Mouse (Mus musculus) testis, postnatal 14 days (tissue): ENCODE measurements at regions not wholly inside any gene's neighbourhood (a gene's known extent, or its start where the extent isn't known, plus 50 kb on each side); places are given as distances from the start of the nearest gene placed in this dataset.

Experiments used
- DNase-seq: peaks from one replicate; pipeline ENCODE4 v3.0.0; 2021; ENCODE audit warnings: low spot score

GRCm38 (mm10) chr15:68445341-68445740 lies 1944.6 kb upstream of the Lrrc6 start:
- DNase-seq: no peak

- DNase-seq: no peak
Measured at GRCm38 (mm10) chr15:68440636-68441035, 1939.9 kb upstream of the Lrrc6 start.

DNA sequence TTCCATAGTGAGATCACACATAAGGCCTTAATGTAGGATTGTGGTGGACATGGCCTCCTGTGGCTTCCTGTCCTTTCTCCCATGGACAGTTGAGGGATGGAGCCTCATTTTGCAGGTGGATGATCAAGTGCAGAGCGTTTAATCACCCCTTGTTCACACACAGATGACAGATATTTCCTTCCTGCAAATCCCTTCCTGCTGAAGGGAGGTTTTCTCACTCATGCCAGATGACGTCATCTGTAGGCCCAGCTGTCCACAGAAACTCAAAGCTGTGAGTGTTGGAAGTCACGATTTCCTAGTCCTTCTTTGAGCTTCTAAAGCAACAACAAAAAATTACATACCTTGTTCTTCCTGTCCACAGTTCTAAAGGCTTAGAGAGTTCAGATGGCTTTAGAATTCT lies 1935.3 kb upstream of the Lrrc6 start:
- DNase-seq: no peak

DNA sequence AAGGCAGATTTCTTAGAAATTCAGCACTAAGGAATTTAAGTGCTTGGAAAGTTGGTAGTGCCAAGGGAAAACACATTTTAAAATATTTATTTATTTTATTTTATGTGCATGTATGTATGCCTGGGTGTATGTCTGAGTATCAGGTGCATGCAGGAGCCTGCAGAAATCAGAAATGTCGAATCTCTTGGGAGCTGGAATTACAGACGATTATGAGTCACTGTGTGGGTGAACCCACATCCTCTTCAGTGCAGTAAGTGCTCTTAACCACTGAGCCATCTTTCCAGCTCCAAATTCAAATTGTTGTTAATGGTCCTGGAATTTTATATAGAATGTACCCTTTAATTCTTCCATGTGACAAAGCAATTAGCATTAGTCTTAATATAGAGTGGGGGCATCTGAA lies 1930.5 kb upstream of the Lrrc6 start:
- no peak for DNase-seq

DNA sequence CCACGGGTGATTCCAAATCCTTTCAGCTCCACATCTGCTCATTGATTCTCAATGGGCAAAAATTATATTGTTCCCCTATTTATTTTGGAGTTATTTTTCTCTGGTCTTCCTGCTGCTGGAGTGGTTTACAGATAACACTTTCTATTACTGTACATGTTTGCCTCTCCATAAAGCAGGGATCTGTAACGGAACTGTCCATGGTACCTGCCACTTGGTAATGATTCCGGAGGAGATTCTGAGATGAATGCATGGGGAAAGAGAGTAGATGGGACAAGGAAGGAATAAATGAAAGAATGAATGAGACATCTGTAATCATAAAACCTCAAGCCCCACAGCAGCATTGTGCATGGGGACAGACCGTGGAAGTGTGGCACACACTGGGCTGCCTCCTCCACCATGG lies 1929.8 kb upstream of the Lrrc6 start:
- no peak for DNase-seq

GRCm38 (mm10) chr15:68428444-68429228 lies 1927.9 kb upstream of the Lrrc6 start:
- DNase-seq: peak; percentile 6

GRCm38 (mm10) chr15:68417142-68417541 lies 1916.4 kb upstream of the Lrrc6 start:
- no peak for DNase-seq

GRCm38 (mm10) chr15:68415401-68415925 lies 1914.8 kb upstream of the Lrrc6 start:
- DNase-seq: no peak

- no peak for DNase-seq
Measured at GRCm38 (mm10) chr15:68414047-68414446, 1913.3 kb upstream of the Lrrc6 start.

DNA sequence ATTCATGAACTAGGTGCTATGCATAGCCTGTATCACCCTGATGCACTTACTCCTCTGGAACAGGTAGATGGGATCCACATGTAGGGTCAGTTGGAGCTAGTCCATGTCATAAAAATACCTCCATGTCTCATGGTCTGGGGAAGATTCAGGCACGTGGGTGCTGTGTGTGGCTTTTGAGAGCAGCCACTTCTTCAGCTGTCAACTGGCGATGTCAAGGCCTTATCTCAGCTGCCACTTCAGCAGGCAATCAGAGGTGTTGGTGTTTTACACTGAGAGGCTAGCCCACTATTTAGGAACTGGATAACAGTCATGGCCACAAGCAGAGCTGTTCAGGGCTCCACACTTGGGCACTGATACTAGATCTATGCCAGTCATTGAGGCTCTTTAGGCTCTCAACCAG lies 1912.0 kb upstream of the Lrrc6 start:
- DNase-seq: no peak

DNA sequence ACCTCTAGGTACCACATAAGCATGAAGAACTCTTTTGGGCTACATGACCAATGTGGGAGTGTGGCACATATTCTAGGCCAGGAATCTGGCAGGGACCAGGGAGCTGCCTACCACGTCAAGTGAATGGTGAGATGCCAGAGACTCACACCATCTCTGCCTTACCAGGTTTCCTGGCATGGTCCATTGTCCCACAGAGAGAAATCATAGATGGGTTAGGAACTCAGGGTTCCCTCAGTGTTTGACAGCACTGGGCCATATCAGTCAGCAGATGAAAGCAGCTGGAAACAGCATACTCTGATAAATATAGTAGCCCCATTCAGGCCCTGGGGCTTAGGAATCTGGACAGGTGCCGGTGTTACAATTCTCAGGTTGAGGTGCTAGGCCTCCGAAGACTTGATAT lies 1911.4 kb upstream of the Lrrc6 start:
- DNase-seq: no peak

DNA sequence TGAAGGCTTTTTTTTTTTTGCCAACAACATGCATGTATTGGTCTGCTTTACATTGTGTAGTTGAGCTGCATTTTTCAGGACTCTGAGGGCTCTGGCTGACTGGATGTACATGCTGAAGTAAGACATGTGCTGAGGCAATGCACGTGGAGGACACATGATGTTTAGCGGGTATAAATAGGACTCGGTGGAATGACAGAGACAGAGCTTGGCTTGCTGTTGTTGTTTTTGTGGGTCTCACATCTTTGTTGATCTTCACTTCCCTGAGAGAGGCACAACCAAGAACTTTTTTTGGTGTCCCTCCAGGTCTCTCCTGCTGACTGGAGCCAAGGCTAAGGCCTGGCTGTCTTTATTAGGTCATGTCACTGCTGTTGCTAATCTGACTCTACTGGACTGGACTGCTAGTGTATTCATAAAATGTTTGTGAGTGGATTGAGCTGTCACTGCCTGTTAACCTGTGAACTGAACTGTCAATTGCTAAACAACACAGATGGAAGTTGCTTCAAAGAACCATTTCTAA lies 1902.9 kb upstream of the Lrrc6 start:
- DNase-seq: no peak

GRCm38 (mm10) chr15:68401726-68402125 lies 1901.0 kb upstream of the Lrrc6 start:
- no peak for DNase-seq

- DNase-seq: no peak
Measured at GRCm38 (mm10) chr15:68401006-68401405, 1900.3 kb upstream of the Lrrc6 start.

DNA sequence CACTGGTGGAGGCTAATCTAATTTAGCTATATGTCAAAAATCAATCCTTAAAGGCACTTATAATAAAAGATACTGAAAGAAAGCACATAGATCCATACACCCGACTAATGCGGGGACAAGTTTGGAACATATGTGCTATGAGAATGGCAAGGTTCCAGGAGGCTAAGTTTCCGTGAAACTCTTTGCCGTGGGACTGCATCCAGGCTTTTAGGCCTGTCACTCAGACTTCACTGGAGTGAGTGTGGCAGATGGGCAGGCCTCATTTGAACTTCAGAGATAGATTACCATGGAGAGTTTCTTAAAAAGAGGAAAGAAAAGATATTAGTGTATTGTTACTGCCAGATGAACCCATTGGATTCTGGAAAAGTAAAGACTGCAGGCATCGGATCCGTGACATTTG lies 1895.9 kb upstream of the Lrrc6 start:
- no peak for DNase-seq

DNA sequence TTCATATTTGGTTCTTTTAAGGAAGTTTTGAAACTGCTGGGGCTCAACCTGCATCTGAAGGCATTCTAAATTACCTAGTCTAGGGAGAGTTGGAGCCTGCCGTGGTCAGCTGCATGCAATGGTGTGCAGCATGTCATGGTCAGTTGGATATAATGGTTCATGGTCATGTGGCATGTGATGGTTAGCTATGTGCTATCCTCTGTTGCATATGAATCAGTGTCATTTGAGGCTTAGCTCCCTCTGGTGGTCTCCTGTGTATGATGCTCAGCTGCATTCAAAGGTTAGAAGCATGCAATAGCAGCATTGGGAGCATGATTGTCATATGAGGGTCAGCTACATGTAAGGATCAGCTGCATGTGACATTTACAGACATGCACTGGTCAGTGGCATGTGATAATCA lies 1894.0 kb upstream of the Lrrc6 start:
- no peak for DNase-seq

- no peak for DNase-seq
Measured at GRCm38 (mm10) chr15:68394157-68394556, 1893.4 kb upstream of the Lrrc6 start.

DNA sequence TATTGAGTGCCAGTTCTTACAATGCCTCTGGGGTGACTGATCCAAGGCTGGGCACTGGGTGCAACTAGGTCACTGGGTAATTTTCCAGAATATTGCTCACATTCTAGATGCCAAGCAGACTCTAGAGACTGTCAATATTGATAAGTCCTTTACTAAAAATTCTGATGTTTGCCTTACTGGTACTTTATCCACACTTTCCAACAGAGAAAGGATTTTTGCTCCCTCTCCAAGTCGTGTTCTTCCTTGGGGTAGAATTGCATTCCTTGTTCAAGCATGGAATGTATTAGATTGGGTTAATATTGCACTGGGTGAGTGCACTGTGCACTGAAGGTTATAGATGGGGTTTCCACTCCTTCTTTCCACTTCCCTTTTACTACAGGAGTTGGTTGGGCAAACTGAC lies 1891.0 kb upstream of the Lrrc6 start:
- no peak for DNase-seq

GRCm38 (mm10) chr15:68389855-68390254 lies 1889.1 kb upstream of the Lrrc6 start:
- no peak for DNase-seq

DNA sequence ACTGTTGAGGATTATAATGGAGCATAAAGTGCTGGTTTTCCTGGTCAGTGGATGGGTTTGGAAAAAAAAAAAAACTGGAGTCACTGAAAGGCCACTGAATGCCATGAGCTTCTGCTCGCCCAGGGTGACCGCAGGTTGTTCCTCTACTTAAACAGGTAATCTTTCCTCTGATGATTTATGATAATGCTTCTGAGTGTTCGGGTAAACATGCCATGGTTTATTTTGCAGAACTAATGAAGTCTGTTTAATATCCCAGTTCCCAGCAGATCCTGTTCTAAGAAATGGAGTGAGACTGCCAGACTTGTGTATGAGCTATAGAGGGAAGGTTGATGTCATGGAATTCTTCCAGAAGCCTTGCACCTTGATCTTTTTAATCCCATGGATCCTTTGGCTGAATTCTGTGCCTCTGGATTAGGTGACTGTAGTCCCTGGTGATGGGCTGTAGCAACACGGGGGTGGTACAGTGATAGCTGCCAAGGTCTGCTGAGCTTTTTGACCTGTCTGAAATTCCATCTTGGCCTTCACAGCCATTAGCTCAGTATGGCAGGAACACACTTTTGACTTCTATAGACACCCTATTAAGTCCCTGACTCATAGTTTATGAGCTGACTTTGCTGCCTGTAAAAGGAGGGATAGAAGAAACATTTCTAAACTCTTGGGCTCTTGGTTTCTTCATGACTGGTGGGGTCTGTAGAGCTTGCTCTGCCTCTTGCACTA lies 1886.8 kb upstream of the Lrrc6 start:
- no peak for DNase-seq

- DNase-seq: no peak
Measured at GRCm38 (mm10) chr15:68384571-68385335, 1884.0 kb upstream of the Lrrc6 start.

GRCm38 (mm10) chr15:68375166-68375565 lies 1874.5 kb upstream of the Lrrc6 start:
- DNase-seq: no peak
